Mouse (Mus musculus): ENCODE data around the gene Cyp2a12. TPM values are rescaled to one million over a fixed set of nuclear protein-coding genes. Genes with fewer than 3 reads are reported as not detected.

Gene Cyp2a12
- polyA plus RNA-seq (2012; rRNA removed): 0.08 TPM in 1 of 2 replicates, not detected in the other

GRCm38 (mm10) chr7:27028789-27029188 lies at the start of gene Cyp2a12:
Gene Cyp2a12 (plus strand): TSS chr7:27029081.

Other genes with a start within 250 kb of the Cyp2a12 start
- not detected in 2 replicates for gene Cyp2g1, start 220.2 kb upstream of the Cyp2a12 start, polyA plus RNA-seq (2012; rRNA removed)
- 0.30 TPM in 1 of 2 replicates, not detected in the other for gene Cyp2a5, start 193.8 kb upstream of the Cyp2a12 start, polyA plus RNA-seq (2012; rRNA removed)
- gene Cyp2a22, start 89.7 kb upstream of the Cyp2a12 start, polyA plus RNA-seq (2012; rRNA removed): not detected in 2 replicates
- not detected in 2 replicates for gene Cyp2f2, start 90.8 kb downstream of the Cyp2a12 start, polyA plus RNA-seq (2012; rRNA removed)
- gene Cyp2t4, start 124.6 kb downstream of the Cyp2a12 start, polyA plus RNA-seq (2012; rRNA removed): not detected in 2 replicates
- gene Egln2, start 137.7 kb downstream of the Cyp2a12 start, polyA plus RNA-seq (2012; rRNA removed): 89.0 and 91.9 TPM in 2 replicates
- 55.6 and 59.6 TPM in 2 replicates for gene Rab4b, start 149.8 kb downstream of the Cyp2a12 start, polyA plus RNA-seq (2012; rRNA removed)
- 0.06 and 0.11 TPM in 2 replicates for gene Gm21983, start 152.0 kb downstream of the Cyp2a12 start, polyA plus RNA-seq (2012; rRNA removed)
- gene Mia, start 152.1 kb downstream of the Cyp2a12 start, polyA plus RNA-seq (2012; rRNA removed): 3.7 and 8.6 TPM in 2 replicates
- gene BC024978, start 166.7 kb downstream of the Cyp2a12 start, polyA plus RNA-seq (2012; rRNA removed): 10.6 and 11.5 TPM in 2 replicates
- 257 and 374 TPM in 2 replicates for gene Snrpa, start 167.2 kb downstream of the Cyp2a12 start, polyA plus RNA-seq (2012; rRNA removed)
- 9.9 and 10.1 TPM in 2 replicates for gene Itpkc, start 199.6 kb downstream of the Cyp2a12 start, polyA plus RNA-seq (2012; rRNA removed)
- gene Coq8b, start 203.9 kb downstream of the Cyp2a12 start, polyA plus RNA-seq (2012; rRNA removed): 28.7 and 30.6 TPM in 2 replicates
- 56.4 and 108 TPM in 2 replicates for gene Numbl, start 229.4 kb downstream of the Cyp2a12 start, polyA plus RNA-seq (2012; rRNA removed)

Measured in central nervous system, embryonic 11.5 days (tissue).